Mouse (Mus musculus) cerebellum, postnatal 36 days (tissue): ENCODE results near the gene Ncapg.

ENCODE experiments used
- DNase-seq, 2 experiments: peaks; one replicate each; pipeline ENCODE4 v3.0.0; 2021 to 2022; ENCODE audit warnings: mixed read lengths in 2 of 2

Ncapg gene

DNA sequence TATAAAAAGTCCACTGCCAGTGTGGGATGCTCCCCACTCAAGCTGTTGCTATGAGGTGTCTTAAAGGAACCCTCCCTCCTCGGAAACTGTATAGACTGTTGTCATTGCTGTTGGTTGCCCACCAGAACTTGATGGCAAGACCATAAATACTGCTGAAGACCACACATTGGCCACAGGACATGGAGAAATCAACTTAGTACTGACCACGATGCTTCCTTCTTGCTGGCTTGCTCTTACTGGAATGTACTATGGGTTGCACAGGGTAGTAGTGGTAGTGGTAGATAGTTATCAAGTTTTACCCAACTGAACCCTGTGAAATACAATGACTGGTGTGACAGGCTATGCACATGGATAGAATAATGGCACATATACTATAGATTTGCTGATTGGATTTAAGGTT is 37.1 kb downstream of the Ncapg start:
- DNase-seq = no peak

DNA sequence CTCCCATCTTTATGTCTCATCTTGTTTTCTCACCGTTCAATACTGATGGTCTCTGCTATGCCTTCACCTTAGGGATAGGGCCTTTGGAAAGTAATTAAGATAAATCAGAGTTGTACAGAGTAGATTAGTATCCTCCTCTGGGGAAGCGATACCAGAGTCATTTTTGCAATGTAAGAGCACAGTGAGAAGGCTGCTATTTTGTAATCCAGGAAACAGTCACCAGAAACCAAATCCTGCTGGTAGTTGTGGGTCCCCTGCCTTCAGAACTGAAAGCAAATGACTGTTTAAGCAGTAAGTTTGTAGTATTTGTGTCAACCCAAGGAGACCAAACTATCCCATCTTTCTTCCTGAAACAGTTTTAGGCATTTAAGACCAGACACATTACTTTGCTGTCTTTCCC is 39.9 kb downstream of the Ncapg start:
- DNase-seq = no peak

DNA sequence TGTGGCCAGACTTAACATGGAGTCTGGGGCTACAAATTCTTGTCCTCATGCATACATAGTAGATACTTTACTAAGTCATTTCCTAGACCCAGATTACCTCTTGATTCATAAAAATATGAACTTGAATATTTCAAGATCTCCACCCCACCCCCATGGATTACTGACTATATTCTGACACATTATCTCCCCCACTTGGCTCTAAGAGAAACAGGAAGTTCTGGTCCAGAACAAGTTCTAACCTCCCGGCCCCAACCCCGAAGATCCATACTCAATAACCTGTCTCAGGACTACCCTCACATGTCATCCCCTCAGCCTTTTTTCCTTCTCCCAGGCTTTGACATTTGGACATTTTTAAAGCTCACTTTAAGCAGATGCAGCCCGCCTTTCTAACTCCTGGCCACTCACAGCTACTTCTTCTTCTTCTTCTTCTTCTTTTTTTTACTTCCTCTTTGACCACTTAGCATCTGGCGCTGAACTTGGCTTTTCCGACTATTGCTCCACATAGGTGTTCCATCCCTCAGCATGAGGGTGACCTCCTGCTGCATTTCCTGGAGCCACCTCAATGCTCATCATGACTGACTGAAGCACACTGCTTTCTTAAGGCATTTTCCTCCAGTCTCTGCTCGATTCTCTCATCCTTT is 49.2 kb downstream of the Ncapg start:
- DNase-seq = no peak

DNA sequence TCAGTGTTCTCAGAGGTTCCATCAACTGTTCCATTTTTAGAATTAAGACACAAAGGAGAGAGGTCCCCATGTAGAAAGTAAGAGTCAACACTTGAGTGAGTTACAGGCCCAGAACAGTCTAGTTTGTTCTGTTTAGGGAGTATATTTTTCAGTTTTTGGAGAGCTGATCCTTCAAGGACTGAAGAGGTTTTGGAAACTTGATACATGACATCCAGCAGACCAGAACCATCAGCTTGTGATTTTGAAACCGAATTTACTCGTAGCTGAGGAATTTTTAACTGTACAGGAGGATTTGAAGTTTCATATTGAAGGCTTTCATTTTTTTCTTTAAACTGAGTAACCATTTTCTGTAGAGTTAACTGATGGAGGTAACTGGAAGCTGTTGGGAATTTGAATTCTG is 64.0 kb downstream of the Ncapg start:
- no peak for DNase-seq

DNA sequence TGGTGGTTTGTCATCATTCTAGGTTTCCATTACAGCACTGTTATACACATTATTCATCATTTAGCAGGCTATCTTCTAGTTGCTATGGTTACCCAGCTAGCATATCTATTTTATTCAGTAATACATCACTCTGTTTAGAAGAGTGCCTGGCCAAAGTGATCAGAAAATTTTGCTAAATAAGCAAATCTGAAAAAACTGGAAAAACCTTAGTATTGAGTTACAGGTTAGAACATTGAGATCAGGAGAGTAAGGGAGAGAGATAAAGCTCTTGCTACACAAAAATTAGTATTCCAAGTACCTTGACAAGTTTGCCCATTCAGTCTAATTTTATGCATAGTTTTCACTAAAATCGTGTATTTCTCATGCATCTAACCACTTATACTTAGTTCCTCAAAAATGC is 68.2 kb downstream of the Ncapg start:
- no peak for DNase-seq
